Mouse (Mus musculus) layer of hippocampus, adult 9-10 months (tissue): ENCODE results near the gene Coq4.

Experiments used
- DNase-seq: peaks from one replicate; pipeline ENCODE4 v3.0.0; 2022; ENCODE audit warnings: low spot score

Gene Coq4

GRCm38 (mm10) chr2:29802075-29802826 is 15.0 kb downstream of the Coq4 start, which contains the start of gene Slc27a4:
Gene Slc27a4, plus strand, starts transcription at chr2:29802634.
- peak; percentile 92 for DNase-seq

- no peak for DNase-seq
Observed at GRCm38 (mm10) chr2:29802827-29803201, 15.5 kb downstream of the Coq4 start.

- DNase-seq, result no peak
Observed at GRCm38 (mm10) chr2:29803400-29803831, 16.1 kb downstream of the Coq4 start.

- DNase-seq, result no peak
Observed at GRCm38 (mm10) chr2:29815678-29816371, 28.5 kb downstream of the Coq4 start.

- peak; percentile 90 for DNase-seq
Observed at GRCm38 (mm10) chr2:29817426-29818232, 30.3 kb downstream of the Coq4 start.

- DNase-seq, result no peak
Observed at GRCm38 (mm10) chr2:29819363-29819762, 32.1 kb downstream of the Coq4 start.

GRCm38 (mm10) chr2:29820025-29820817 is 32.9 kb downstream of the Coq4 start, which contains the start of gene Urm1:
Gene Urm1, plus strand, starts transcription at chr2:29820075.
- no peak for DNase-seq

- DNase-seq, result no peak
Observed at GRCm38 (mm10) chr2:29826318-29826925, 39.1 kb downstream of the Coq4 start.

- peak; percentile 90 for DNase-seq
Observed at GRCm38 (mm10) chr2:29826926-29827708, 39.8 kb downstream of the Coq4 start.

- no peak for DNase-seq
Observed at GRCm38 (mm10) chr2:29827709-29828024, 40.4 kb downstream of the Coq4 start.

- DNase-seq, result no peak
Observed at GRCm38 (mm10) chr2:29831106-29831505, 43.8 kb downstream of the Coq4 start.

GRCm38 (mm10) chr2:29833796-29834195 is 46.5 kb downstream of the Coq4 start:
- no peak for DNase-seq

- DNase-seq, result no peak
Observed at GRCm38 (mm10) chr2:29835391-29835899, 48.2 kb downstream of the Coq4 start.

- no peak for DNase-seq
Observed at GRCm38 (mm10) chr2:29839460-29839859, 52.2 kb downstream of the Coq4 start.

GRCm38 (mm10) chr2:29843231-29844105 is 56.2 kb downstream of the Coq4 start:
- DNase-seq, result no peak

GRCm38 (mm10) chr2:29844115-29844514 is 56.8 kb downstream of the Coq4 start:
- DNase-seq, result no peak

GRCm38 (mm10) chr2:29844661-29845060 is 57.4 kb downstream of the Coq4 start:
- no peak for DNase-seq

- DNase-seq, result no peak
Observed at GRCm38 (mm10) chr2:29845636-29846035, 58.3 kb downstream of the Coq4 start.
